Mouse (Mus musculus) embryonic facial prominence, embryonic 11.5 days (tissue): Measurements from ENCODE around the gene Epyc. TPM values are rescaled to one million over a fixed set of nuclear protein-coding genes. Genes with fewer than 3 reads are reported as not detected.

ENCODE experiments used
- ATAC-seq: fragments of 200-750 bp; cut with Nextera tagmentation; replicated peaks from 2 replicates; pipeline ENCODE4 v1.8.0; 2017; ENCODE audit warnings: low read depth; ENCODE audit not compliant: insufficient number of reproducible peaks, low FRiP score, low TSS enrichment
- DNase-seq: peaks from one replicate; pipeline ENCODE4 v3.0.0-alpha.2; 2015; ENCODE audit warnings: low spot score
- H3K27ac ChIP-seq: fragments of 300-500 bp; sonication (generic); replicated peaks from 2 replicates; pipeline ENCODE4 v1.5.1; 2014; ENCODE audit warnings: mild to moderate bottlenecking, low read depth, low read length, control low read depth
- H3K27me3 ChIP-seq: fragments of 300-500 bp; sonication (generic); 2 replicates; pipeline ENCODE4 v1.6.1; 2014; ENCODE audit warnings: mild to moderate bottlenecking, low read length, moderate library complexity, mixed read lengths; ENCODE audit not compliant: control insufficient read depth, insufficient read depth
- H3K36me3 ChIP-seq: fragments of 300-500 bp; sonication (generic); replicated peaks from 2 replicates; pipeline ENCODE4 v1.6.1; 2014; ENCODE audit warnings: low read depth, mild to moderate bottlenecking, low read length, moderate library complexity, mixed read lengths; ENCODE audit not compliant: control insufficient read depth, insufficient read depth
- H3K4me1 ChIP-seq: fragments of 300-500 bp; sonication (generic); 2 replicates; pipeline ENCODE4 v1.6.1; 2014; ENCODE audit warnings: low read length, mixed read lengths; ENCODE audit not compliant: control insufficient read depth, insufficient read depth
- H3K4me2 ChIP-seq: fragments of 300-500 bp; sonication (generic); 2 replicates; pipeline ENCODE4 v1.6.1; 2014; ENCODE audit warnings: low read depth, mild to moderate bottlenecking, control low read depth, low read length, moderate library complexity
- H3K4me3 ChIP-seq: fragments of 300-500 bp; sonication (generic); 2 replicates; pipeline ENCODE4 v1.5.1; 2014; ENCODE audit warnings: low read depth, low read length, control low read depth
- H3K9ac ChIP-seq: fragments of 300-500 bp; sonication (generic); replicated peaks from 2 replicates; pipeline ENCODE4 v1.6.1; 2014; ENCODE audit warnings: mild to moderate bottlenecking, control low read depth, low read length
- H3K9me3 ChIP-seq: fragments of 300-500 bp; sonication (generic); replicated peaks from 2 replicates; pipeline ENCODE4 v1.6.1; 2016; ENCODE audit warnings: mild to moderate bottlenecking, low read length, inconsistent platforms, mixed read lengths; ENCODE audit not compliant: control insufficient read depth
- WGBS: fragments of 180-500 bp; shearing (Covaris S2); extraction: QIAGEN DNeasy Blood & Tissue Kit; methylation state at CpG from one replicate; pipeline ENCODE4 v1.1.7; 2014; 5-methylcytosine and 5-hydroxymethylcytosine counted together
- polyA plus RNA-seq: library from polyadenylated mRNA; unstranded; fragments of >200 nt; fragmentation: Nextera tagmentation; extraction: Ambion mirVana; gene quantifications from 2 replicates; pipeline ENCODE4 v1.2.1, GENCODE M21; 2014

Epyc gene
- polyA plus RNA-seq, 1 experiment from 2014 or later = 2.0 TPM

DNA sequence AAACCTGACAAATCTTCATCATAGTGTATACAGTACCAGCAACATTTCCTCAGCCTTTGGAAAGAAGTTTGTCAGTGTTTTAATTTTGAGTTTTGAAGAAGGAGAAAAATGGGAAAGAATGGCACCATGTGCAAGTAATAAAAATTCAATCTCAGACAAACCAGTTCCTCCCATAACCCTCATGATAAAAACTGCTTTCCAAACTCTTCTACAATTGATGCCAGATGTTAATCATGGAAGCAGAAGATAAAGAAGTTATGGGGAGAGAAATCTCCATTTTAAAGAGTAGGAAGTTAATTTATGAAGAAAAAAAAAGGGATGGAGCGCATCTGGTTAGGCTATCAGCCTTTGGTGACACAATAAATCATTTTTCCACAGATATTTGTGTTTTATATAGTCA is 17.3 kb upstream of the Epyc start:
- ATAC-seq (no peak), DNase-seq (peak; percentile 54)
- 66% methylated on average over 1 of the region's 1 CpGs for WGBS
- Histone ChIP-seq H3K36me3 (no peaks in the 10 kb centered on the region), H3K27me3 (no peaks in the 10 kb centered on the region), H3K4me3 (no peak overlapping the region), H3K9me3 (no peaks in the 10 kb centered on the region), H3K9ac (no peak overlapping the region), H3K4me2 (no peak overlapping the region), H3K27ac (no peak overlapping the region), H3K4me1 (no peaks in the 10 kb centered on the region)

- H3K4me3 ChIP-seq = no peak overlapping the region
- no peak for DNase-seq
- no peaks in the 10 kb centered on the region for H3K9me3 ChIP-seq
- H3K36me3 ChIP-seq = no peaks in the 10 kb centered on the region
- WGBS = 86% methylated on average over 3 of the region's 3 CpGs
- no peak for ATAC-seq
- no peak overlapping the region for H3K4me2 ChIP-seq
- H3K27ac ChIP-seq = no peak overlapping the region
- no peak overlapping the region for H3K9ac ChIP-seq
- H3K27me3 ChIP-seq = no peaks in the 10 kb centered on the region
- no peaks in the 10 kb centered on the region for H3K4me1 ChIP-seq
Measured at GRCm38 (mm10) chr10:97631061-97631460, 12.8 kb upstream of the Epyc start.

DNA sequence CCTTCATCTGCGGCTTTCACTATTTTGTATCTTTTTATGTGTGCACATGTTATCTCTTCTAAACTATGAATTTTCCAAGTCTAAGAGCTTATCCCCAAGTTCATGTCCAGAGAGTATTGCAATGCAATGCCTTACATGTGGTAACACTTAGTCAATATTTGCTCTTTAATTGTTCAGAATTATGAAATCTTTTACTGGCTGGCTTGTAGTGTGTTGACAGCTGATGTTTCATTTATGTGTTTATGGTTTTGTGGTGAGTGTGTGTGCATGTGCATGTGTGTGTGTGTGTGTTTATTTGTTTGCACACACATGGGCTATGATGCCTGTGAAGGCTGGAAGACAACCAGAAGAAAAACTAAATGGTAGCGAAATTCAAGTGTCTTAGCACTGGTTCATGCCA is 1.9 kb upstream of the Epyc start:
- H3K27me3 ChIP-seq = no peaks in the 10 kb centered on the region
- H3K4me3 ChIP-seq = no peak overlapping the region
- DNase-seq = no peak
- WGBS = 82% methylated on average over 2 of the region's 2 CpGs
- no peak overlapping the region for H3K27ac ChIP-seq
- no peaks in the 10 kb centered on the region for H3K4me1 ChIP-seq
- H3K36me3 ChIP-seq = no peaks in the 10 kb centered on the region
- H3K4me2 ChIP-seq = no peak overlapping the region
- ATAC-seq = no peak
- H3K9me3 ChIP-seq = no peaks in the 10 kb centered on the region
- no peak overlapping the region for H3K9ac ChIP-seq

DNA sequence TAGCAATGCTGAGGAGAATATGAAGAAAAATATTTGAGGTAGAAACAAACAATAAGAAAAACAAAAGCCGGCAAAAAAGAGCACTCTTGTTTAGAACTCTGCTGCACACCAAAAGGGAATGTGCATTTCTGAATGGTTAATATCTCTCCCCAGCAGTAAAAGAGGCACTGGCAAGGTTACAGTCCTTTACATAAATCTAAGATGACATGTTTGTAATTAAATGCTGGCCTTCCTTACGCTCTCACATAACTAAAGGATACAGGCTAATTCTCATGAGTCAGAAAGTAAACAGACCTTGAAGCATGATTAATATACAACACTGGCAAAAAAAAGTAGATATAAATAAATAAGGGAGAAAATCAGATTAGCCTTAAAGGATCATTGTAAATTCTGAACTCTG is 6.5 kb downstream of the Epyc start:
- Histone ChIP-seq H3K4me1 (no peaks in the 10 kb centered on the region), H3K9ac (no peak overlapping the region), H3K4me3 (no peak overlapping the region), H3K9me3 (no peaks in the 10 kb centered on the region), H3K36me3 (no peaks in the 10 kb centered on the region), H3K4me2 (no peak overlapping the region), H3K27ac (no peak overlapping the region), H3K27me3 (no peaks in the 10 kb centered on the region)
- peak; percentile 49 for DNase-seq
- no peak for ATAC-seq
- WGBS = 41% methylated on average over 2 of the region's 2 CpGs

GRCm38 (mm10) chr10:97659489-97659888 is 15.6 kb downstream of the Epyc start:
- Histone ChIP-seq H3K9ac (no peak overlapping the region), H3K27ac (no peak overlapping the region), H3K4me1 (no peaks in the 10 kb centered on the region), H3K4me3 (no peak overlapping the region), H3K36me3 (no peaks in the 10 kb centered on the region), H3K27me3 (no peaks in the 10 kb centered on the region), H3K9me3 (no peaks in the 10 kb centered on the region), H3K4me2 (no peak overlapping the region)
- no peak for ATAC-seq
- WGBS = 92% methylated on average over 1 of the region's 1 CpGs
- no peak for DNase-seq

DNA sequence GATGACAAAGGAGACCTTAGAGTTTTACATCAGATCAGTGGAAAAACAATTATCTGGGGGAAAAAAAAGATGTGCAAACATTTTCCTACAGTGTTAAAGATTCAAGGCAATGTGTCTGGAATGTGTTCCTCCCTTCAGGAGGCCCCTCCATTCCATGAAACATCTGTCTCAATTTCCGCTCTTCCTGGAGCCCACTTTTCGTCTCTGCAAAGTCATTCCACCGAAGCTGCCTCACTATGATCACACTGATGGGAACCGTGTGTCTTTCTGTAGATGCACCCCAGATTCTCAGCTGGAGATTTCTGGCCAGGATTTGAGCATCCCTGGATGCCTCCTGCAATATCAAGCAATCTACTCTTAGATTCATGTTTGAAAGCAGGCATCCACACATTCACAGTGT is 24.8 kb downstream of the Epyc start:
- H3K4me1 ChIP-seq = no peaks in the 10 kb centered on the region
- no peak overlapping the region for H3K4me2 ChIP-seq
- DNase-seq = peak; percentile 57
- H3K4me3 ChIP-seq = no peak overlapping the region
- no peaks in the 10 kb centered on the region for H3K9me3 ChIP-seq
- H3K36me3 ChIP-seq = no peaks in the 10 kb centered on the region
- ATAC-seq = no peak
- WGBS = 39% methylated on average over 4 of the region's 4 CpGs
- H3K27ac ChIP-seq = no peak overlapping the region
- no peak overlapping the region for H3K9ac ChIP-seq
- H3K27me3 ChIP-seq = no peaks in the 10 kb centered on the region

- 60% methylated on average over 4 of the region's 4 CpGs for WGBS
- Histone ChIP-seq H3K27ac (no peak overlapping the region), H3K4me1 (no peaks in the 10 kb centered on the region), H3K9ac (no peak overlapping the region), H3K4me2 (no peak overlapping the region), H3K36me3 (no peaks in the 10 kb centered on the region), H3K9me3 (no peaks in the 10 kb centered on the region), H3K4me3 (no peak overlapping the region), H3K27me3 (no peaks in the 10 kb centered on the region)
- ATAC-seq = no peak
- peak; percentile 68 for DNase-seq
Measured at GRCm38 (mm10) chr10:97670202-97670601, 26.3 kb downstream of the Epyc start.

DNA sequence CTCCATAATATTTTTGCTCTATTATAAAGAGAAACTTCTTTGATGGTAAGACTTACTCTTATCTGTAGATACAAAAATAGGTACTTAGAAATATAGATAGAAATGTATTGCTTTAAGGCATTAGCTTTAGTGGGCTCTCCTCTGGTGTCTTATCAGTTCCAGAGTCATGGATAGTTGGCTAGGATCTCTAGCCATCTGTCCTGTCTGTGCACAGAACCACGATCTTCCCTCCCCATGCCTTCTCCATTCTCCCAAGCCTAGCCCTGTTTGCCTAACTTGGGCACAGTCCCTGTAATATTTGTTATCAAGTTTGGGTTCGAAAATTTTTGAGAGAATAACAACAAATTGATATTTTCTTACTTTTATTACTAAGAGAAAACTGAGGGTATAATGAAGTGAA is 29.4 kb downstream of the Epyc start:
- Histone ChIP-seq H3K27me3 (no peaks in the 10 kb centered on the region), H3K36me3 (no peaks in the 10 kb centered on the region), H3K4me3 (no peak overlapping the region), H3K4me1 (no peaks in the 10 kb centered on the region), H3K27ac (no peak overlapping the region), H3K4me2 (no peak overlapping the region), H3K9ac (no peak overlapping the region), H3K9me3 (no peaks in the 10 kb centered on the region)
- ATAC-seq (no peak), DNase-seq (no peak)
- WGBS = 77% methylated on average over 2 of the region's 2 CpGs

GRCm38 (mm10) chr10:97682981-97683380 is 39.1 kb downstream of the Epyc start:
- Histone ChIP-seq H3K27ac (no peak overlapping the region), H3K36me3 (no peaks in the 10 kb centered on the region), H3K4me2 (no peak overlapping the region), H3K4me3 (no peak overlapping the region), H3K27me3 (no peaks in the 10 kb centered on the region), H3K9ac (no peak overlapping the region), H3K9me3 (no peaks in the 10 kb centered on the region), H3K4me1 (no peaks in the 10 kb centered on the region)
- DNase-seq (no peak), ATAC-seq (no peak)
